Mouse (Mus musculus) midbrain, embryonic 16.5 days (tissue): Measurements from ENCODE around the gene Cpsf3. TPM values are rescaled to one million over a fixed set of nuclear protein-coding genes. Genes with fewer than 3 reads are reported as not detected.

Experiments used
- ATAC-seq: fragments of 200-750 bp; cut with Nextera tagmentation; 2 replicates; pipeline ENCODE4 v1.8.0; 2017; ENCODE audit warnings: moderate TSS enrichment
- H3K27ac ChIP-seq: fragments of 300-500 bp; sonication (generic); 2 replicates; pipeline ENCODE4 v1.5.1; 2014; ENCODE audit warnings: mild to moderate bottlenecking, low read length, mixed read lengths
- H3K27me3 ChIP-seq: fragments of 300-500 bp; sonication (generic); 2 replicates; pipeline ENCODE4 v1.6.1; 2014; ENCODE audit warnings: low read depth, low read length, mixed read lengths; ENCODE audit not compliant: control insufficient read depth, insufficient read depth
- H3K36me3 ChIP-seq: fragments of 300-500 bp; sonication (generic); 2 replicates; pipeline ENCODE4 v1.6.1; 2014; ENCODE audit warnings: mild to moderate bottlenecking, low read length, moderate library complexity, mixed read lengths; ENCODE audit not compliant: control insufficient read depth, insufficient read depth
- H3K4me1 ChIP-seq: fragments of 300-500 bp; sonication (generic); 2 replicates; pipeline ENCODE4 v1.6.1; 2014; ENCODE audit warnings: mild to moderate bottlenecking, low read length, mixed read lengths; ENCODE audit not compliant: control insufficient read depth, insufficient read depth
- H3K4me2 ChIP-seq: fragments of 300-500 bp; sonication (generic); 2 replicates; pipeline ENCODE4 v1.6.1; 2014; ENCODE audit warnings: mild to moderate bottlenecking, low read length, mixed read lengths
- H3K4me3 ChIP-seq: fragments of 300-500 bp; sonication (generic); 2 replicates; pipeline ENCODE4 v1.5.1; 2014; ENCODE audit warnings: low read depth, mild to moderate bottlenecking, low read length, moderate library complexity, mixed read lengths
- H3K9ac ChIP-seq: fragments of 300-500 bp; sonication (generic); 2 replicates; pipeline ENCODE4 v1.6.1; 2014; ENCODE audit warnings: low read depth, low read length, mixed read lengths
- H3K9me3 ChIP-seq: fragments of 300-500 bp; sonication (generic); replicated peaks from 2 replicates; pipeline ENCODE4 v1.6.1; 2014; ENCODE audit warnings: mild to moderate bottlenecking, low read length, mixed read lengths; ENCODE audit not compliant: control insufficient read depth, poor library complexity, severe bottlenecking
- WGBS: fragments of 180-500 bp; shearing (Covaris S2); extraction: QIAGEN DNeasy Blood & Tissue Kit; methylation state at CpG from one replicate; pipeline ENCODE4 v1.1.7; 2014; 5-methylcytosine and 5-hydroxymethylcytosine counted together
- polyA plus RNA-seq: library from polyadenylated mRNA; unstranded; fragments of >200 nt; fragmentation: Nextera tagmentation; extraction: Ambion mirVana; gene quantifications from 2 replicates; pipeline ENCODE4 v1.2.1, GENCODE M21; 2015

The Cpsf3 gene
- polyA plus RNA-seq, 1 experiment from 2014 or later = 89.5 TPM

DNA sequence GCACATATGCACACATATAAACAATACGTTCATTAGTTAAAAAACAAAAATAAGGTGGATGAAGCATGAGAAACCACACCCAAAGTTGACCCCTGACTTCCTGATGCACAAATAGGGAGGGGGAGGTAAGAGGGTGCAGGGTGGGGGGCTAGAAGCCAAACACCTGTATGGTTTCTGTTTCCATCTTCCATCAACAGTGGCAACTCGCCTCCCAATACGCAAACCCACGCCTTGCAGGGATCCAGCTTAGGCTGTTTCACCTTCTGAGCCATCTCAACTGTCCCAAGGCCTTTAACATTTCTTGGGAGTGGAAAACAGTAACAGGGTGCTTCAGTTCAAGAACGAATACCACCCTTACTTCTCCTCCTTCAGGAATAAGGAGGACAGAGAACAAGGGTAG is 52.0 kb downstream of the Cpsf3 start:
- ATAC-seq = no peak
- 96% methylated on average over 5 of the region's 5 CpGs for WGBS
- Histone ChIP-seq H3K27me3 (no peaks in the 10 kb centered on the region), H3K9me3 (no peaks in the 10 kb centered on the region), H3K4me3 (no peak overlapping the region), H3K4me1 (no peaks in the 10 kb centered on the region), H3K36me3 (peaks cover 23% of the 10 kb centered on the region), H3K9ac (no peak overlapping the region), H3K27ac (no peak overlapping the region), H3K4me2 (no peak overlapping the region)

DNA sequence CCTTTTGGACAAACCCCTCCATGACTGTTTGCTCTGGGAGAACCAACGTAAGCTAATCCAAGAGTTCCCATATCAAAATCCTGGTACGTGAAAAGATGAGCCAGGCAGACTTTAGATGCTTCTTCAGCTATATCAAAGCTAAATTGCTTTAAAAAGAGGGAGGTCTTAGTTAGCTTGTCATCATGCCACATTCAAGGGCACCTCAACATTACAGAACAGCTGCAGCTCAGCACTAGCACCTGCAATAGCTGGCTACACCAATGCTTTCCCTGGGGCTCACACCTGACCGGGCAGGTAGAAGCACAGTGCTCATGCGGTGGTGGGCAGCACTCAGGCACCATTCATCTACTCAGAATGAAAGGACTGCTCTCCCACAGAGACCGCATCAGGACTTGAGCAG is 55.5 kb downstream of the Cpsf3 start:
- Histone ChIP-seq H3K27ac (no peak overlapping the region), H3K9me3 (no peaks in the 10 kb centered on the region), H3K4me1 (no peaks in the 10 kb centered on the region), H3K27me3 (no peaks in the 10 kb centered on the region), H3K9ac (no peak overlapping the region), H3K4me2 (no peak overlapping the region), H3K4me3 (no peak overlapping the region), H3K36me3 (peaks cover 15% of the 10 kb centered on the region)
- WGBS = 93% methylated on average over 5 of the region's 5 CpGs
- no peak for ATAC-seq

DNA sequence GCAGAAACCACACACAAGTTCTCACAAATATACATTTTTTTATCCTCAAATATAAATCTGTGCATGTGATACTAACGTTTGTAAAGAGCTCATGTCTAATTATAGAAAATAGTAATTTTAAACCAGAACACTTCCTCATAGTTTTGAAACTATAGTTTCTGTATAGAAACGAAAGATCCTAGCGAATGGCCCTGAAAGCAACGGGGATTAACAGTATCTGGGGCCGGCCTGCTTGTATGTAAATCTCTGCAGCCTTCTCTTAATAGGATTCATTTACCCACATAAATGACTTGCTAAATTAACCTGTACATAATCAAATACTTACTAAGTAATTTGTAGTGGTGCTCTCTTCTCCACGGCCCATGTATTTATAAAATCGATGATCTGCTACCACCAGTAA is 61.8 kb downstream of the Cpsf3 start:
- Histone ChIP-seq H3K9me3 (no peaks in the 10 kb centered on the region), H3K9ac (no peak overlapping the region), H3K36me3 (peaks cover 6% of the 10 kb centered on the region), H3K27me3 (no peaks in the 10 kb centered on the region), H3K4me2 (no peak overlapping the region), H3K4me1 (no peaks in the 10 kb centered on the region), H3K4me3 (no peak overlapping the region), H3K27ac (no peak overlapping the region)
- WGBS = 80% methylated on average over 7 of the region's 7 CpGs
- ATAC-seq = no peak

DNA sequence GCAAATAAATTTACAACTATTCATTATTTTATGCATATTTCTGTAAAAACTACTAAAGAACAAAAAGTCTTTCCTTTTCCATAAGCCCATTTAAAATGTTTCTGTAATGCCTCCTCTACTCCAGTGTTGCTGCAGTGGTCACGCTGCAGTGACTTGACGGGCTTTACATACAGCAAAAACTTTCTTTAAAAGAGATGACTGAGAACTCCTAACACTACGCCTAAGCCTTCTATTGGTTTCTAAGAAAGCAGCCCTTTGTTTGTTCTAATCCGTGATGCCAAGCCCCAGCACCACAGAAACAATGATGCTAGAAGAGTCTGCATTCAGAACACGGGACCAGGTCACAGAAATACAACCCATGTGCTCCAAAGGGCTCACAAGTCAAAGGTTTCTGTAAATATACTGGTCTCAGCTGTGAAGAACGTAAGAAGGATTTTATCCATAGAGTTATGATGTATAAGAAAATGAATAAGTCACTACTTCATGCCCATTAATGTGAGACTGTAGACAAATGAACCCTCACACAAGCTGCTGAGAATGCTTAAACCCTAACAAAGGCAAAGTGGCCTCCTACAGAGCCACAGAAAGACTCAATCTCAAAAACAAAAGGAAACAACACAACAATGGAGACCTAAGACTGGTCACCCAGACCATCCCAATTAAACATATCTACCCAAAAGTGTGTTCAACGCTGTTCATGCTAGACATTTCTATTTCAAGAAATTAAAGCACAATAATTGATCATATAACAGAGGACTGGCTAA is 65.1 kb downstream of the Cpsf3 start:
- H3K36me3 ChIP-seq = peaks cover 20% of the 10 kb centered on the region

DNA sequence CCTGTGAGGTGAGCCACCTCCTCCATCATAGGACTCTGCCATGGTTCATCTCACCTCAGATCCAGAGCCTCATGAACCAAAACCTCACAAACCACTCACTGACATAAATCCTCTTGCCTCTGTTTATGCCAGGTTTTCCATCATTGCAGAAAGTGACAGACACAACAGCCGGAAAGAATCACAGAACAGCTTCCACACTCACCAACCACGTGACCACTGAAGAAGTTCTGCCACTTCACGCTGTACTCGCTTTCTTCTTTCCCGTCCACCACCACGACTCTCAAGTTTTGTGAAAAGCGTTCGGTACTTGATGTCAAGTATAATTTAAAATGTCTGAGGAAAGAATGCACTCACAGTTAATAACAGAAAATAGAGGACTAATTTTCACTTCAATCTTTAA is 68.5 kb downstream of the Cpsf3 start:
- H3K4me2 ChIP-seq = no peak overlapping the region
- no peak overlapping the region for H3K4me3 ChIP-seq
- no peak for ATAC-seq
- peaks cover 20% of the 10 kb centered on the region for H3K36me3 ChIP-seq
- H3K9ac ChIP-seq = no peak overlapping the region
- WGBS = 97% methylated on average over 8 of the region's 8 CpGs
- no peaks in the 10 kb centered on the region for H3K27me3 ChIP-seq
- H3K27ac ChIP-seq = no peak overlapping the region
- H3K9me3 ChIP-seq = no peaks in the 10 kb centered on the region; the same call in 1 of the 2 replicates
- H3K4me1 ChIP-seq = no peaks in the 10 kb centered on the region

More for the DNA sequence above, 65.1 kb downstream of the Cpsf3 start:
- Histone ChIP-seq H3K4me1 (no peaks in the 10 kb centered on the region), H3K4me2 (no peak overlapping the region), H3K9ac (no peak overlapping the region), H3K27me3 (no peaks in the 10 kb centered on the region), H3K9me3 (no peaks in the 10 kb centered on the region; the same call in 1 of the 2 replicates), H3K4me3 (no peak overlapping the region), H3K27ac (no peak overlapping the region)
- 8% methylated on average over 7 of the region's 7 CpGs for WGBS
- ATAC-seq = no peak

DNA sequence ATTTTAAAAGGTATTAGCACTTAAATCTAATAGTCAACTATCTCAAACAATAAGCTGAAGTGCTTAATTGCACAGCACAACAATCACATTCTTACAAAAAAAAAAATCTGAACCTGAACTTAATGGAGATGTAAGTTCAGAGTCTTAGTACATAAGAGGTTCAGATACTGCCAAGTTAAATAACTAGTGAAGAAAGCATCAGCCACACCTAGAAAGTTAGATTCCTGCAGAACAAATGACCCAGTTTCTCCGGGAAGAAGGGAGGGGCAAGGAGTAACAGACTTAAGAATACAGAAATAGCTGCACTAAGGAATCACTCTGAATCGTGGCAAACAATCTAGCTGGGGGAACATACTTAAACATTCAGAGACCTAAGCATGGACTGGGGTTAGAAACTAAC is 77.5 kb downstream of the Cpsf3 start:
- Histone ChIP-seq H3K9me3 (no peaks in the 10 kb centered on the region), H3K27ac (no peak overlapping the region), H3K4me2 (no peak overlapping the region), H3K4me1 (no peaks in the 10 kb centered on the region), H3K36me3 (no peaks in the 10 kb centered on the region), H3K27me3 (no peaks in the 10 kb centered on the region), H3K4me3 (no peak overlapping the region), H3K9ac (no peak overlapping the region)
- 88% methylated on average over 2 of the region's 2 CpGs for WGBS
- no peak for ATAC-seq

DNA sequence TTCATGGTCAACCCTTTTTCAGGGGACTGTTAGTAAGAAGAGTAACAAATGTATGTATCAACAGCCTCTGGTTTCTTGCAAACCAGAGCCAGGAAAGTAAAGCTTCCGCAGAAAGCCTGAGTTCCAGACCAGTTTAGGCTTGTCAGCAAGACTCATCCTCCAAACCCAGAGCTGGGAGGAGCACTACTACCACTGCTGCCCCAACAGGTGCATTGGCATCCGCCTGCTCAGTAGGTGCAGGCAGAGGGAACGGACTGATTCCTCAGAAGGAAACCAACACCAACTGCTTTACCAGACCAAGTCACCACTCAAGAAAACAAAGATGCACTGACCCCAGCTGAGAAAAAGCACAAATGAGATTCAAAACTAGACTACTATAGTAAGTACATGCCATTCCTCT is 78.0 kb downstream of the Cpsf3 start:
- 96% methylated on average over 3 of the region's 3 CpGs for WGBS
- Histone ChIP-seq H3K9ac (no peak overlapping the region), H3K4me3 (no peak overlapping the region), H3K4me1 (no peaks in the 10 kb centered on the region), H3K27ac (no peak overlapping the region), H3K9me3 (no peaks in the 10 kb centered on the region), H3K27me3 (no peaks in the 10 kb centered on the region), H3K36me3 (no peaks in the 10 kb centered on the region), H3K4me2 (no peak overlapping the region)
- ATAC-seq = no peak

Other genes with a start within 250 kb of the Cpsf3 start
- 32.4 and 35.0 TPM in 2 replicates for gene Itgb1bp1, start 893 bp downstream of the Cpsf3 start, polyA plus RNA-seq
- 29.2 and 32.5 TPM in 2 replicates for gene Iah1, start 31.0 kb downstream of the Cpsf3 start, polyA plus RNA-seq
- 16.0 and 17.8 TPM in 2 replicates for gene Adam17, start 88.2 kb downstream of the Cpsf3 start, polyA plus RNA-seq
- gene Ywhaq, start 132.2 kb downstream of the Cpsf3 start, polyA plus RNA-seq = 1,279 and 1,291 TPM in 2 replicates